Mouse (Mus musculus) embryo, embryonic 11.5 days (tissue): ENCODE measurements around the gene Ppp1r3e.

ENCODE experiments used
- DNase-seq: peaks from one replicate; pipeline ENCODE4 v3.0.0-alpha.2; 2012; ENCODE audit warnings: low read depth, low spot score

Ppp1r3e gene

DNA sequence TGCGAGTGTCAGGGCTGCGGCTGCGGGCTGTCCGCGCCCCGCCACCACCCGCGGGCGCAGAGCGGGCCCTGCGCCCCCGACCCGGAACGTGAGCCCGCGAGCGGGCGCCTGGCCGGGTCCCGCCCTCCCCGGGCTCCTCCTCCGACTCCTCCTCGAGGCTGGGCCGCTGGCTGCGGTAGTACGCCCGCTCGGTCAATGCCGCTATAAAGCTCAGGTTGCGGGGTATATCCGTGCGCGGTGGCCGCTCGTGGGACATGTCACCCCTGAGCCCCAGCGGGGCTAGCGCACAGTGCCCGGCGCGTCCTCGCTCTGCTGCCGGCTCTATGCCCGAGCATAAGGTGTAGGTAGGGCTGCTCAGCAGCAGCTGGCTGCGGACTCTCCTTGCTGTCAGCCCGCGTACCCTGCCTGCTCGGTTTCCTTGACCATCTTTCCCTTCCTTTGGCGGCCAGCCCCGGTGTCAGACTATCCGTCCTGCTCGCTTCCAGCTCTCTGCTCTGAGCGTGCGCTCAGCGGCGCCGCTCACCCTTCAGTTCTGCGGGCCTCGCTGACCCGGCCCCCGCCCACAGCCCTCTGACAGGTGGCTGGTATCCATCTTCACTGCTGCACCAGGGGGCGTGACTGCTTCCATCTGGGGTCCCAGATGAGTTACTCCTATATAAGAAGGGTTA, at the start of gene Ppp1r3e:
TSS of gene Ppp1r3e (minus strand) at position 503 of the 668 bp plus-strand sequence.
- peak; percentile 43 for DNase-seq

DNA sequence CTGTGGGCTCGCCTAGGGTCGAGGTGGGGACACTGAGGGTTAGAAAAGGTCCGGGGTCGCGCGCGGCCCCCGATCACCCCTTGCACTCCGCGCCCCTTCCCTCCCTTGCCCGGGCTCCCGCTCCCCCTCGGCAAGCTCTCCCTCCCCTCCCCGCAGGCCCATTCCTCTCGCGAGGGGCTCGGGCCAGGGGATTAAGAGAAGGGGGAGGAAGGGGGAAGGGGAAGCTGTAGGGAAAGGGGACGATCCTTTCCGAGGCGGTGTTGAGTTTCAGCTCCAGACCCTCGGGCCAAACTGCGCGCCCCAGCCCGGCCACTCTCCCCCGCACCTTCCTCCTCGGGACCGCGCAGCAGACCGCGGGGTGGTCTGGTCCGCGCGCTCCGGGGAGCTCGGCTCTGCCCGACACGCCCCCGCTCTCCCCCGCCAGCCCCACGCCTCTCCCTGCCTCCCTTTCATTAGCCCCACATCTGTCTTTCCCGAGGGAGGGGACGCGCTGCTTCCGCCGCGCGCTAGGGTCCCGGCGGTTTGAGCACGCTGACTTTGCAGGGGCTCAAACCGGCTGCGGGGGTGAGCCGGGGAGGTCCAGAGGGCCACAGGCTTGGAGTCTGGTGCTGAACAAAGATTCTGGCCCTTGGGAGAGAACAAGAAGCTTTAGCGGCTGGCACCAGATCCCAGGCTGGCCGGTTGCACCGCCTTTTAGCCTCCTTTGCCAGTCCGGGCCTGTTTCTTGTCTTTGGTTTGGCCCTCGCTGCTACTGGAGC, 49.2 kb upstream of the Ppp1r3e start:
- DNase-seq: peak; percentile 75

DNA sequence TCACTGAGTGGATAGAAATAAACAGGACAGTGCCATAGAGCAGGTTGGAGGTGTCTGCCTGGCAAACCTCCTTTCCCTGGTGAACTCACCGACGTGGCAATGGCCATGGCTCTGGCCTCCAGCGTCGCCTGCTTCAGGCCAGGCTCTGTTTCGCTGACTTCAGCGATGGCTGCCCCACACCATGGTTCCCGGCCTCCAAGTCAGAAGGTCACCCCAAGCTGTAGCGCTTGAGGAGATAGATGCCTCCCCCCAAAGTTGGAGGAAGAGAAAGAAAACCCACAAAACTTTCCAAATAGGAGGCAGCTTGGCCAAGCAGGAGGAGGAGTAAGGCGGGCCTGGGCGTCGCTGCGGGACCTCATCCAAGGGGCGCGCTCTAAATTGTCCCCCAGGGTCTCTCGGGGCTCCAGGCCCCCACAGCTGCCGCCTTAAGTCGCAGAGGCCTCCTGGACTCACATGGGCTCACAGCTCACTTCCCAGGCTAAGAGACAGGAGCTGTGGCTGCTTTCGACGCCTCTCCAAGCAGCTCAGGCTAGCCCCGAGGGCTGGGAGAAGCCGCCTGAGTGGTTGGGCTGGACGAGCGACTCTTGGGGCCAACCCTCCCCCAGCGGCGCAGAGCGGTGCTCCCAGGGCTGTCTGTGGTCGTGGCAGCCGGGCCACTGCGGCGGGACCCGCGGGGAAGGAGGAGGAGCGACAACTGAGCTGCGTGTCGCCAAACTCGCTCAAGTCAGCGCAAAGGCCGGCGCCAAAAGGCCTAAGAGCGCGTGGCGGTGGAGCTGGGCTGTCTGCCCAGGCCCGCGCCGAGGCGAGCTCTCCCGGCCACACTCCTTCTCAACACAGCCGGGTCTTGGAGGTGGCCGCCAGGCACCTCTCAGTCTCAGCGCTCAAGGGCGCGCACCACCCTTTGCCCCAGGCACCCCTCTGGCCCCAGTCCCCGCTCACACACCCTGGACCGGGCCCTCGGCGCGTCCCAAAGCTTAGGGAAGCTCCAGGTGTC, 48.3 kb upstream of the Ppp1r3e start, which contains the start of gene Efs:
TSS of gene Efs (minus strand) at position 778 of the 994 bp plus-strand sequence.
- DNase-seq: peak; percentile 43

DNA sequence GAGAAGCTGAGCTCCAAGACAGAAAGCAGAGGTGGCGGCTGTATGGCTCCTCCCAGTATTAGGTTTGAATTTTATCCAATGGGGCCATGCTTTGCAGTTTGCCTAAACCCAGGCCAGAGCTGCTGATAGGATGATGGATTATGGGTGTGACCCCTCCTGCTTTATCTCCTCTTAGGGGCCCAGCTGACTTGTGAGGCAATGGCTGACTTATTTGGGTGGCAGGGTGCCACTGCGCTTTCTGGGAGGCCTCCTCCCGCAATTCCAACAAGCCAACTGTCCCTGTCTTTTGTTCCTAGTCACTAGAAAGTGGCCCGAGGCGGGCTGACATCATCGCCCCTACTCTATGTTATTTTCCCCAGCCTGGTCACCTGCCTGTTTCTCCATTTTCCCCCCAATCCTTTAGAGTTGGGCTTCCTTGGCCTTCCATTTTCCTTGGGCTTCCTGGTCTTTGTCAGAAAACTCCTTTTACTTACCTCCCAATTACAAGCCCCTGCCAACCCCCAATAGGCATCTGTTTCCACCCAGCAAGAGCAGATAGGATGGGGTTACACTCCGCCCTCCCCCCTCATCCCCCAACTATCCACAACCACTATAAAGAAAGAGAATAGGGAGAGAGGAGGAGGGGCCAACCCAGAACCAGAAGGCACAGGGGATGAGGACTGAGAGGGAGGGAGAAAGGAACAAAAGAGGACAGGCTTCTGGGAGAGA, 47.4 kb upstream of the Ppp1r3e start:
- DNase-seq: peak; percentile 57

DNA sequence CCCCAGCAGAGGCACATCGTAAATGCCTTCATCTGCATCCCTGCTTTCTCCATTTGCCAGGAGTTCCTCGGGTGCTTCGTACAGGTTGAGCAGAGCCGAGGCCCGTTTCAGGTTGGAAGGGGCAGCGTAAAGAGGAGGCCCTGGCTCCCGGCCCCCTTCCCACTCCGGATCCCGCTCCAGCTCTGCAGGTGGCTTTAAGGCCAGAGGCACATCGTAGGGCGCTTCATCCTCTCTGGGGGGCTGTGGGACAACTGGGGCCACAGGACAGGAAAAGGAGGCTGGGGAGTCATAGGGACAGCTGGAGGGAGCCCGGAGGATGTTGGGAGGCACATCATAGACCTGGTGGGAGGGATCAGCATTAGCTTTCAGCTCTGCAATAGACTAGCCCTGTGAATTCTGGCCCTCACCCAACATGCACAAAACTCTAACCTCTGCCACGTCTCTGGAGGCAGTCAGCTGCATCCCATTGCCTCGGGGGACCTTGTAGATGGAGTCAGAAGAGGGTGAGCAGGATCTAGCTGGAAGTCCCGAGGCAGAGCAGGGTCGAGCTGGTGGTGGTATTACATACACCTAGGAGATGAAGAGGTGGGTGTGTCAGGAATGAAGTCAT, 42.8 kb upstream of the Ppp1r3e start:
- no peak for DNase-seq

DNA sequence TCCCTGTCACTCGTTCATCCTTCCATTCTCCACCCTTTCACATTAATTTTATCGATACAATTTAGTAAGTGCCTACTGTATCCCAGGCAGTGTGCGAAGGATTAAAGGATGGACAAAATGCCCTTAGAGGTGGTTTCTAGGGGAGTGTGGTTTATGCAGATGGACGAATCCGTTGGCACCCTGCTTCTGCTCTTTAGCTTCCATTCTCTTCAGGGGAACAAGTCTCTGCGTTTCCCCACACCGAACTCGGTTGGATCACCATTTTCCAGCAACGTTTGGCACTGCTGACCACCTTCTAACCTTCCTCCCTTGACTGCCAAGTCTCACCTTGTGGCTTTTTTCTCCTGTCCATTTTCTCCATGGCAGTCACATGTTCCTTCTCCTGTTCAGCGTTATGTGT, 36.0 kb upstream of the Ppp1r3e start:
- DNase-seq: no peak

DNA sequence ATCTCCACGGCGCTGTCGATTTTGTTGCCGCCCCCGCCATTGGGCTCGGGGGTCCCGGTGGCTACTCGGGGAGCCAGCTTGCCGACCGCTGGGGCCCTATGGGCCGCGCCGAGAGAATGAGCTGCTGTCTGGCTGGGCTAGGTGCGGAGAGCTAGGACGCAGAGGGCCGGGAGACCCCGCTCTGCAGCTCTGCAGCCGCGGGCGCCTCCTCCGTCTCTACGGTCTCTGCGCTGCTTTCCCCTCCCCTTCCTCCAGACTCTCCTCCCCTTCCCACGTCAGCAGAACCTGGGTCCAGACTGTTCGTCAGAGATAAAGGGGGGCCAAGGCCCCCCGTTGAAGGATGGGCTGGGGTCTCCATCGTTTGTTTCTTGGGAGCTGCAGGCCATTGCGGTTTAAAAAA, 35.5 kb upstream of the Ppp1r3e start, which contains the start of gene Slc22a17:
TSS of gene Slc22a17 (minus strand) at position 247 of the 400 bp plus-strand sequence.
- peak; percentile 71 for DNase-seq

DNA sequence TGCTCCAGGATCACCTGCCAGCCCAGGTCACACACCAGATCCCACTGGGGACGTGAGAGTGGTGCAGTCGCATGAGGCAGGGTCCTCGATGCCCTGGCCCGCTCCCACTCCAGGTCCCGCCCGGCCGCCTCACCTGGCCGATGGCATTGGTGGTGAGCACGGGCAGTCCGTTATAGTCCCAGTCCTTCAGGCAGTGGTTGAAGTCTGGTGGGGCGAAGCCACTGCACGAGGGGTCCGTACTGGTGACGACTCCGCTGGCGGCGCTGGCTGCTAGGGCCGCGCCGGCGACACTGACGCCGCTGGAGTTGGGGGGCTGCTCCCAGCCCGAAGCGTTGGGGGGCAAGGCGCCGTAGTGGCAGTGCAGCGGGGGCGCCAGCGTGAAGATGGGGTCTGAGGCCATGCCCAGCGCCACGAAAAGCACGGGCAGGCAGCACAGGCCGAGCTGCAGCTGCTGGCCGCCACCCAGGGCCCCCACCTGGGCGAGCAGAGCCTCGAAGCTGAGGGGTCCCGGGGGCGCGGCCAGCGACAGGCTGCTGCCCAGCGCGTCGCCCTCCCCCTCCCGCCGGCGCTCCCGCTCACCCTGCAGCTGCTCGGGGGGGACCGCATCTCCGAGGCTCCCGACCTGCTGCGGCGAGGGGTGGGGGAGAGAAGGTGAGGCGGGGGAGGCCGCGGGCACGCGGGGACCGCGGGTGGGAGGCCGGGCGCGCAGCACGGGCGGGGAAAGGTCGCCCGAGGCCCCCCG, 34.9 kb upstream of the Ppp1r3e start:
- DNase-seq: no peak

DNA sequence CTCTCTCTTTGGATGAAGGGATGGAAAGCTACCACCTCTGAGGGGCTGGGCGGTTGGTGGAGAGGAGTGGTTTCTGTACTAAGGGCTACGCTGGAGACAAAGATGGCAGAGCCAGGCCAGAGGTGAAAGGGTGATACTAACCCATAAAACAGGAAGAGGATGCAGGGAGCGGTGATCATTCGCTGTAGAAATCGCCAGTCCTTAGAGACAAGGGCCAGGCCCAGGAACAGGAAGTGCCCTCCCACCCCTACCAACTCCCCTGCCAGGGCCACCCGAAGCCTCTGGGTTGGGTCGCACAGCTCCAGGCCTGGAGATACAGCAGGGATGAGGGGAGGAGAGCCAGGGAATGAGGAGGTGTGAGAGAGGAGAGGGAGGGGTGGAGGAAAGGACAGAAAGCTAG, 31.3 kb upstream of the Ppp1r3e start:
- no peak for DNase-seq

DNA sequence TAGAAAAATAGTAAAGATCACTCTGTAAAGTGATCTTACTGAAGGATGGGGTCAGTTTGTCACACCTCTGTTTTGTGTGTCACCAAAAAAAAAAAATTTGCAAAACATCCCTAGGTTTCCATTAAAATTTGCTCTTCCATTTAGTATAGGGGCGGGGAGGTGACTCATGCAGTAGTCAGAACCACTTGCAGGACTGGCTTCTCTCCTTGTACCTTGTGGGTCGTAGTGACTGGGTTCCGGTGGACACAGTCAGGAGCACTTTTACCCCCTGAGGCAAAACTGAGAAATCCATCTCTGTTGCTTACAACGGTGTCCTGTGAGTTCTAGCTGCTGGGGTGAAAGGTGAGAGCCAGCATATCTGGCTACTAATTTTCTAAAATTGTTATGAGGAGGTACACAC, 26.3 kb upstream of the Ppp1r3e start:
- DNase-seq: no peak

DNA sequence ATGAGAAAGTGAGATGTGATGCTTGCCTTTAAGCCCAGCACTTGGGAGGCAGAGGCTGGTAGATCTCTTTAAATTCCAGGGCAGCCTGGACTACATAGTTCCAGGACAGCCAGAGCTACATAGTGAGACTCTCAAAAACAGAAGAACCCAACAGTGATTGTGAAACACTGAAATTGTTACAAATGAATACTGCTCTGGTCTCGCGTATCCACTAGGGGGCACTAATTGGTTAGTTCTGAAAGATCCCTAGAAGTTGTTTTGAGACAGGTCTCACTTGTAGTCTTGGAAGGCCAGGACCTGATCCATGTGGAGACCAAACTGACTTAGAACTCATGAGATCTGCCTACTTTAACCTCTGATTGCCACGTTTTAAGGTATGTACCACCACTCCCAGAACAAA, 23.0 kb upstream of the Ppp1r3e start:
- peak; percentile 69 for DNase-seq

DNA sequence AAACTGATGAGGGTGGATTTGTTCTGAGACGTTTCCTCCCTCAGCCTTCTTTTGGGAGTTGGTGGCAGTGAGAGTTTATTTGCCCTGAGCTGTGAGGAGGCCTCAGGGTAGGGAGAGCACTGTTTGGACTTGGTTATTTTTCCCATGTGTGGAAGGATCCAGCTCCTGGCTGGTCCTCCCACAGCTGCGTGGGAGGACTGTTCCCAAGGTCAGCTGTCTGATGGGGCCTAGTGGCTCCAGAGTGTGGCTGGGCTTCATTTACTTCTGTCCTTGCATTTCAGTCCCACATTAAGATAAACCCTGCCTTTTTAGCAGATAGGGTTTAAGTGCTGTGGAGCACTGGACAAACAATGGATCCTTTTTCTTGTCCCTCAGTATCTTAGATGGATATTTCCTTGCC, 20.1 kb upstream of the Ppp1r3e start:
- DNase-seq: no peak

DNA sequence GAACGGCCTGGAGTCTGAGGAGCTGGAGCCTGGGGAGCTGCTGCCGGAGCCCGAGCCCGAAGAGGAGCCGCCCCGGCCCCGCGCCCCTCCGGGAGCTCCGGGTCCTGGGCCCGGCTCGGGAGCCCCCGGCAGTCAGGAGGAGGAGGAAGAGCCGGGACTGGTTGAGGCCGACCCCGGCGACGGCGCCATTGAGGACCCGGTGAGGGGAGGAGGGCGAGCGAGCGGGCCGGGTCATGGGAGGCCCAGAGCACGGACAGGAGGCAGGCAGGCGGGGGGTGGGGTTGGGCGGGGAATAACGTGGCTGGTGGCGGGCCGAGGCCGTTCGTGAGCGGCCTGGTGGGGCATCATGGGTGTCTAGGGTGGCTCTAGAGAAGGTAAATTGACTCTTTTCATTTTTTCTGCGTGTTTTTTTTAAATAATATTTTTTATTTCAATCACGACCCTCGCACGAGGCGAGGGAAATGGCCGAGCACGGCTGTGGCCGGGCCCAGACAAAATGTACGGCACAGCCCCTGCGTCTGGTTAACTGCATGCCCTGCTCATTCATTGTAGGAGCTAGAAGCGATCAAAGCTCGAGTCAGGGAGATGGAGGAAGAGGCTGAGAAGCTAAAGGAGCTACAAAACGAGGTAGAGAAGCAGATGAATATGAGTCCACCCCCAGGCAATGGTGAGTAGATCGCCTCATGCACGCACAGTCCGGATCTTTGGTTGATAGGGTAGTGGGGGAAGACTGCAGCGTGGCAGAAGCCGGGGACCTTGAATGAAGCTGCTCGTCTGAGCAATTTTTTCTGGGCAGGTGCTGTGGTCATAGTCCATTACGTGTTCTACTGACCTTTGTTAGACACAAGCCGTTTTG, 17.2 kb upstream of the Ppp1r3e start:
- peak; percentile 22 for DNase-seq

DNA sequence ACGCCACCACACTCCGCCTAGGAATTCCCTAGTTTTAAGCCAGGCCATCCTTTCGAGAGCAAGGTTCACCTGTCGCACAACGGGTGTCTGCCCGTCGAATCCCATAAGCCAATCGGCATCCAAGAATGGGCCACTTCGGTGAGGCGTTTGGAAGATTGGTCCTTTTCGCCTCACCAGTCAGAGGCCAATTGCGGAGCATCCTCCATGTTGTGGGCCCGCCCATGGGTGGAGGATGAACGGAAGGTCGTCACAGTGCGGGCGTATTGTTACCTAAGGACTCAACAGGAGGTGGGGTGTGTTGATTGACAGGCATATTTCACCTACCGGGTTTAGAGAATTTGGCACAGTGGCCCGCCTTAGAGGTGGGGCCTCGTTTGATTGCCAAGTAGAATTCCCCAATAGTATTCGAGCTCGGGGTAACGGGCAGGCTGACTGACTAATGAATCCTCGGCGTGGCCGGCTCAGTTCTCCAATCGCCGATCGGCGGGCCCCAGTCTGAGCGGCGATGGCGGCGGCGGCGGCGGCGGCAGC, 16.4 kb upstream of the Ppp1r3e start:
- DNase-seq: peak; percentile 97

DNA sequence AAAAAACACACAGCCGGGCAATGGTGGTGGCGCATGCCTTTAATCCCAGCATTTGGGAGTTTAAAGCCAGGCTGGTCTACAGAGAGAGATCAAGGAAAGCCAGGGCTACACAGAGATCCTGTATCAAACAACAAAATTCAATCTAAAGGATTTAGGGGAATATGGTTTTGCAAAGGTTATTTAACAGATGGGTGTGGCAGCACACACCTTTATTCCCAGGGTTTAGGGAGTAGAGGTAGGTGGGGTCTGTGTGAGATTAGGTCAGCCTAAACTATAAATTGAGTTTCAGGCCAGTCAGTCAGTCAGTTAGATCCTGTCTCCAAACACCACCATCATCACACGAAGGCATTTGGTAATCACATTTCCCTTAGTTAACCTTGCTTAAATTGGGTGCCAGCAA, 14.8 kb upstream of the Ppp1r3e start, which contains the start of gene Pabpn1:
TSS of gene Pabpn1 (plus strand) at position 301 of the 400 bp plus-strand sequence.
- DNase-seq: no peak

DNA sequence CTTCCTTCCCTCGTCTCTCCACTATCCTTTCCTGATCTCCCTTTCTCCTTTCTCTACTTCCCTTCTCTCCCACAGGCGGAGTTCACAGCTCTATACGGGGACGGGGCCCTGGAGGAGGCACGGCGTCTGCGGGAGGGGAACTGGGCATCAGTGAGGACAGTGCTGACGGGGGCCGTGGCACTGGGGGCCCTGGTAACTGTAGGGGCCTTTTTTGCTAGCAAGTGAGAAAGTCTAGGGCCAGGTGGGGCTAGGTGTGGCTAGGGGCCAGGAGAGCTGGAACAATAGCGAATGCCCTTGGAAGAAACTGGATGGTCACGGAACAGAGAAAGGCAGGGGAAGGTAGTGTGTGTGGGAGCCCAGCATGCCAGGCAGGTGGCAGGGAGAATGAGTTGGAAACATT, 8.0 kb upstream of the Ppp1r3e start:
- DNase-seq: no peak

DNA sequence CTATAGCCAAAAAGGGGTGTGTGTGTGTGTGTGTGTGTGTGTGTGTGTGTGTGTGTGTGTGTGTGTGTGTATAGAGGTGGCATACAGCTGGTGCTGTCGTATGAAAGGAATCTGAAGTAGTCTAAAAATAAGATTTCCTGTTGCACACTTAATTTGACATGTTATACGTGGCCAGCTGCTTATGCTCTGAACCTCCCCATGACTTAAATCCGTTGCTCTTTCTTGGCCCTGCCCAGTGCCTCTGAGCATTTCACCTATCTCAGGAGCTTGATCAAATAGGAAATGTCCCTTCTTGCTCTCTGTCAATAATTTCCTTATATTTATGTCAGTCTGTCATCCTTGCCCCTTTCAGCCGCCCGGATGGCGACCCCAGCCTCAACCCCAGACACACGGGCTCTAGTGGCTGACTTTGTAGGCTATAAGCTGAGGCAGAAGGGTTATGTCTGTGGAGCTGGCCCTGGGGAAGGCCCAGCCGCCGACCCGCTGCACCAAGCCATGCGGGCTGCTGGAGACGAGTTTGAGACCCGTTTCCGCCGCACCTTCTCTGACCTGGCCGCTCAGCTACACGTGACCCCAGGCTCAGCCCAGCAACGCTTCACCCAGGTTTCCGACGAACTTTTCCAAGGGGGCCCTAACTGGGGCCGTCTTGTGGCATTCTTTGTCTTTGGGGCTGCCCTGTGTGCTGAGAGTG, 6.8 kb upstream of the Ppp1r3e start:
- DNase-seq: no peak
